Mouse (Mus musculus): ENCODE results near the gene Tmem106a.
A peak's percentile ranks its signal among the peaks of the same experiment; 100 is the strongest.

The Tmem106a gene

GRCm38 (mm10) chr11:101640857-101641709 is 59.0 kb downstream of the Tmem106a start:
- peak; percentile 62 to 72 for DNase-seq (ENCODE audit: low spot score in 2 of 2)
